Mouse (Mus musculus) ES-E14 (cell line): Measurements from ENCODE around the gene Sept9. TPM values are rescaled to one million over a fixed set of nuclear protein-coding genes. Genes with fewer than 3 reads are reported as not detected.

Experiments used
- DNase-seq: peaks from one replicate; pipeline ENCODE4 v3.0.0-alpha.2; 2013; ENCODE audit warnings: low read depth, low spot score
- H3K27ac ChIP-seq: 2 replicates; pipeline ENCODE4 v1.5.1; 2012; ENCODE audit warnings: low read depth, mild to moderate bottlenecking, low read length, moderate library complexity, mixed read lengths; ENCODE audit not compliant: poor library complexity, insufficient read depth, severe bottlenecking
- H3K36me3 ChIP-seq: 2 replicates; pipeline ENCODE4 v1.6.1; 2012; ENCODE audit warnings: mild to moderate bottlenecking, low read length, moderate library complexity, mixed read lengths; ENCODE audit not compliant: control insufficient read depth, poor library complexity, insufficient read depth, severe bottlenecking
- H3K4me1 ChIP-seq, 2 experiments: fragments of 150-350 bp in 1 of 2; sonication (generic) in 1 of 2; 2 replicates each; pipeline ENCODE4 v1.6.1; 2012; ENCODE audit warnings: low read length in 2 of 2, mild to moderate bottlenecking in 1 of 2, mixed read lengths in 1 of 2; ENCODE audit not compliant: control insufficient read depth in 2 of 2, insufficient read depth in 2 of 2, poor library complexity in 1 of 2
- H3K4me3 ChIP-seq, 2 experiments: fragments of 150-350 bp in 1 of 2; sonication (generic) in 1 of 2; 2 replicates each; pipeline ENCODE4 v1.5.1; 2012; ENCODE audit warnings: low read length in 2 of 2, low read depth in 1 of 2, mild to moderate bottlenecking in 1 of 2, mixed read lengths in 1 of 2; ENCODE audit not compliant: insufficient read depth in 1 of 2, poor library complexity in 1 of 2, severe bottlenecking in 1 of 2
- H3K9ac ChIP-seq: 2 replicates; pipeline ENCODE4 v1.6.1; 2012; ENCODE audit warnings: low read depth, mild to moderate bottlenecking, low read length, mixed read lengths; ENCODE audit not compliant: poor library complexity, insufficient read depth, severe bottlenecking
- H3K9me3 ChIP-seq: fragments of 150-350 bp; sonication (generic); 2 replicates; pipeline ENCODE4 v1.6.1; 2012; ENCODE audit warnings: low read depth, mild to moderate bottlenecking, low read length; ENCODE audit not compliant: control insufficient read depth, insufficient read depth
- CHD2 ChIP-seq: IDR thresholded peaks from 2 replicates; pipeline ENCODE4 v1.6.1; 2014; ENCODE audit warnings: mild to moderate bottlenecking, low read depth, low read length, inconsistent platforms
- HCFC1 ChIP-seq: IDR thresholded peaks from 2 replicates; pipeline ENCODE4 v1.6.1; 2012; ENCODE audit warnings: low read length, inconsistent platforms, borderline replicate concordance; ENCODE audit not compliant: insufficient read depth
- MAFK ChIP-seq: IDR thresholded peaks from 2 replicates; pipeline ENCODE4 v1.6.1; 2014; ENCODE audit warnings: mild to moderate bottlenecking, low read depth, low read length, inconsistent platforms; ENCODE audit not compliant: insufficient read depth
- ZC3H11A ChIP-seq: IDR thresholded peaks from 2 replicates; pipeline ENCODE4 v1.6.1; 2012; ENCODE audit warnings: low read depth, mild to moderate bottlenecking, inconsistent platforms, low read length, borderline replicate concordance
- ZNF384 ChIP-seq: IDR thresholded peaks from 2 replicates; pipeline ENCODE4 v1.6.1; 2012; ENCODE audit warnings: low read depth, low read length, inconsistent platforms
- in situ Hi-C, 2 experiments: fragments of 600-800 bp; cut with MboI; formaldehyde crosslinking; loops; one replicate each; pipeline ENCODE4 v1.15.1; 2025; ENCODE audit warnings: low sequenced_read_pairs in 2 of 2, inconsistent platforms in 1 of 2; ENCODE audit not compliant: unreplicated experiment in 2 of 2
- total RNA-seq: library from RNA; depleted of rRNA; stranded (reverse); fragments of 300-350 nt; gene quantifications from 2 replicates; pipeline ENCODE4 v1.2.3, GENCODE M21; 2012

Gene Sept9
- total RNA-seq, 1 experiment: 65.7 TPM

- H3K36me3 ChIP-seq: peaks cover 7% of the 10 kb centered on the region
- H3K4me3 ChIP-seq: no peak overlapping the region
- TF ChIP-seq MAFK (no peak), HCFC1 (no peak), ZNF384 (no peak), CHD2 (no peak), ZC3H11A (no peak)
- no peak for DNase-seq
- H3K4me1 ChIP-seq: no peaks in the 10 kb centered on the region
- in situ Hi-C loops: no loop called here
- no peak overlapping the region for H3K27ac ChIP-seq
- H3K9ac ChIP-seq: no peak overlapping the region; the same call in 1 of the 2 replicates
- no peaks in the 10 kb centered on the region for H3K9me3 ChIP-seq
These were observed 35.7 kb upstream of the Sept9 start for GRCm38 (mm10) chr11:117163771-117164170.

- Histone ChIP-seq H3K9ac (no peak overlapping the region), H3K4me3 (no peak overlapping the region), H3K27ac (no peak overlapping the region), H3K4me1 (peaks cover 0 to 2% of the 10 kb centered on the region in 2 experiments; a peak in 1 of 4 replicates), H3K36me3 (no peaks in the 10 kb centered on the region), H3K9me3 (no peaks in the 10 kb centered on the region)
- no peak for DNase-seq
- in situ Hi-C loops: no loop called here
- TF ChIP-seq HCFC1: no peak
- no peak for TF ChIP-seq CHD2
- TF ChIP-seq ZNF384: no peak
These were observed 31.0 kb upstream of the Sept9 start for GRCm38 (mm10) chr11:117168278-117169087.

- H3K27ac ChIP-seq: no peak overlapping the region
- DNase-seq: no peak
- no peak overlapping the region for H3K9ac ChIP-seq
- TF ChIP-seq MAFK (no peak), ZC3H11A (no peak), ZNF384 (no peak), HCFC1 (no peak), CHD2 (no peak)
- H3K4me1 ChIP-seq: peaks cover 0 to 4% of the 10 kb centered on the region in 2 experiments; a peak in 2 of 4 replicates
- H3K4me3 ChIP-seq: no peak overlapping the region
- no peaks in the 10 kb centered on the region for H3K9me3 ChIP-seq
- in situ Hi-C loops: no loop called here
- no peaks in the 10 kb centered on the region for H3K36me3 ChIP-seq
These were observed 30.3 kb upstream of the Sept9 start for GRCm38 (mm10) chr11:117169088-117169635.

GRCm38 (mm10) chr11:117169801-117170565, 29.5 kb upstream of the Sept9 start:
- Histone ChIP-seq H3K27ac (no peak overlapping the region), H3K4me3 (no peak overlapping the region), H3K9me3 (no peaks in the 10 kb centered on the region), H3K4me1 (peaks cover 0 to 4% of the 10 kb centered on the region in 2 experiments; a peak in 2 of 4 replicates), H3K9ac (no peak overlapping the region), H3K36me3 (no peaks in the 10 kb centered on the region)
- TF ChIP-seq MAFK (no peak), ZC3H11A (no peak), HCFC1 (no peak), CHD2 (no peak), ZNF384 (no peak)
- DNase-seq: no peak
- in situ Hi-C loops: loop anchor here in 1 of 2 experiments (10.0 kb wide), 1 partner anchor 95 kb away; no protein-coding TSS in a partner anchor
